Mouse (Mus musculus) heart, embryonic 11.5 days (tissue): ENCODE results near the gene Mark2. TPM values are rescaled to one million over a fixed set of nuclear protein-coding genes. Genes with fewer than 3 reads are reported as not detected.

Experiments used
- ATAC-seq: fragments of 200-750 bp; cut with Nextera tagmentation; replicated peaks from 2 replicates; pipeline ENCODE4 v1.8.0; 2017; ENCODE audit warnings: moderate library complexity; ENCODE audit not compliant: insufficient number of reproducible peaks, low FRiP score, low TSS enrichment
- H3K27ac ChIP-seq: fragments of 300-500 bp; sonication (generic); 2 replicates; pipeline ENCODE4 v1.5.1; 2014; ENCODE audit warnings: mild to moderate bottlenecking, low read depth, low read length
- H3K27me3 ChIP-seq: fragments of 300-500 bp; sonication (generic); 2 replicates; pipeline ENCODE4 v1.6.1; 2014; ENCODE audit warnings: mild to moderate bottlenecking, low read length, mixed read lengths; ENCODE audit not compliant: control insufficient read depth, insufficient read depth
- H3K36me3 ChIP-seq: fragments of 300-500 bp; sonication (generic); 2 replicates; pipeline ENCODE4 v1.6.1; 2014; ENCODE audit warnings: mild to moderate bottlenecking, low read length, moderate library complexity, mixed read lengths; ENCODE audit not compliant: control insufficient read depth, insufficient read depth
- H3K4me1 ChIP-seq: fragments of 300-500 bp; sonication (generic); 2 replicates; pipeline ENCODE4 v1.6.1; 2014; ENCODE audit warnings: low read length; ENCODE audit not compliant: control insufficient read depth, insufficient read depth
- H3K4me2 ChIP-seq: fragments of 300-500 bp; sonication (generic); 2 replicates; pipeline ENCODE4 v1.6.1; 2014; ENCODE audit warnings: mild to moderate bottlenecking, moderate library complexity
- H3K4me3 ChIP-seq: fragments of 300-500 bp; sonication (generic); 2 replicates; pipeline ENCODE4 v1.5.1; 2014; ENCODE audit warnings: low read depth, low read length
- H3K9ac ChIP-seq: fragments of 300-500 bp; sonication (generic); 2 replicates; pipeline ENCODE4 v1.6.1; 2014; ENCODE audit warnings: mild to moderate bottlenecking, low read depth, low read length, moderate library complexity
- H3K9me3 ChIP-seq: fragments of 300-500 bp; sonication (generic); replicated peaks from 2 replicates; pipeline ENCODE4 v1.6.1; 2016; ENCODE audit warnings: low read length; ENCODE audit not compliant: control insufficient read depth
- WGBS: fragments of 180-500 bp; shearing (Covaris S2); extraction: QIAGEN DNeasy Blood & Tissue Kit; methylation state at CpG from one replicate; pipeline ENCODE4 v1.1.7; 2014; ENCODE audit not compliant: insufficient replicate concordance; 5-methylcytosine and 5-hydroxymethylcytosine counted together
- polyA plus RNA-seq: library from polyadenylated mRNA; unstranded; fragments of >200 nt; fragmentation: Nextera tagmentation; extraction: Ambion mirVana; gene quantifications from 2 replicates; pipeline ENCODE4 v1.2.1, GENCODE M21; 2014

Gene Mark2
- polyA plus RNA-seq, 1 experiment from 2014 or later = 34.5 TPM

DNA sequence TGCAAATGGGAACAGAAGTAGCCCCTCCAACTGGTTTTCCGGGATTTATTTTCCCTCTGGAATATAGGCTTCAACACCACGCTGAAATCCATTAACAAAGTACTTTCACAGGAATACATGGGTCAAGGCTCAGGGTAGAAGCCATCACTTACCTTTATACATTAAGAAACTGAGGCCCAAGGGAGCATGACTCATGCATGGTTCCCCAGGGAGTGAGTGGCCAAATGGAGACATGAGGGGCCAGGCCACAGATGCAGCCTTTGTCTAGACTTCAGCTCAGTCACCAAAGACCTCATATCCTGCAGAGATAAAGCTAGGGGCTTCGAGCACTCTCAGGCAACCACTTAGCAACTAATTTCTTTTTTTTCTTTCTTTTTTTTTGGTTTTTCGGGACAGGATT lies 104.9 kb downstream of the Mark2 start:
- Histone ChIP-seq H3K9me3 (no peaks in the 10 kb centered on the region; the same call in 1 of the 2 replicates), H3K4me2 (no peak overlapping the region), H3K27ac (no peak overlapping the region), H3K9ac (no peak overlapping the region), H3K4me1 (peaks cover 9% of the 10 kb centered on the region), H3K4me3 (no peak overlapping the region), H3K36me3 (peaks cover 17% of the 10 kb centered on the region), H3K27me3 (no peaks in the 10 kb centered on the region)
- no peak for ATAC-seq
- WGBS = 85% methylated on average over 4 of the region's 4 CpGs

DNA sequence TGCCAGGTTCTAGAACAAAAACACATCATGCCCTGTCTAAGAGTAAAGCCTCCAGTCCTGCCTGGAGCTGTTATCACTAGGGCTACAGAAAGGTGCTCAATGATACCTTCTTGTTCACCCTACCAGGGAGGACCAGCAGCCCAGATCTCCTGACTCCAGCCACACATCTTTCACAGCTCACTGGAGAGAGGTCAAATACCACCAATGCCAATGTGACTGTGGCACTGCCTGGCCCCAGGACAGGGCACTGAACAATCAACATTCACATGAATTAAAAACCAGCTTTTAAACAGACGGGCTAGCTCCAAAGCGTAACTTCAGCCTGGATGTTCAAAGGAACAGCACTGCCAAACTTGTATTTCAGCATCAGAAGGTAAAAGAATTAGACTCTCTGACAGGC lies 105.6 kb downstream of the Mark2 start:
- WGBS = 97% methylated on average over 2 of the region's 2 CpGs
- no peak for ATAC-seq
- Histone ChIP-seq H3K27ac (no peak overlapping the region), H3K4me1 (peaks cover 9% of the 10 kb centered on the region), H3K9ac (no peak overlapping the region), H3K4me2 (no peak overlapping the region), H3K27me3 (no peaks in the 10 kb centered on the region), H3K4me3 (no peak overlapping the region), H3K9me3 (no peaks in the 10 kb centered on the region; the same call in 1 of the 2 replicates), H3K36me3 (peaks cover 17% of the 10 kb centered on the region)

DNA sequence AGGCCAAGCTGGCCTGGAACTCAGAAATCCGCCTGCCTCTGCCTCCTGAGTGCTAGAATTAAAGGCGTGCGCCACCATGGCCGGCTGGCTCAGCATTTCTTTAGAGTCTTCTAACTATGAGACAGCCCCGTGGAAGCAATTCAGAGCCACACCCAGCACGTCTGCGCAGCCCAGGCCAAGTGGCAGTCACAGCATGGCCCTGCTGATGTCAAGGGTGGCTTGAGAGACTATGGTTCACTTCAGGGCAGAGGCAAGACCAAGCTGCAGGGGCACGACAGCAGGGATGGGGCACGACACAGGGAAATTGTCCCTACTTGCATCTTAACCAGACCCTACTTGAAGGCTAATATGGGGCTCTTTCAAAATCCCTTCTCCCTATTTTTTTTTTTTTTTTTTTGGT lies 106.2 kb downstream of the Mark2 start:
- Histone ChIP-seq H3K4me1 (peaks cover 9% of the 10 kb centered on the region), H3K4me3 (no peak overlapping the region), H3K27me3 (no peaks in the 10 kb centered on the region), H3K9me3 (no peaks in the 10 kb centered on the region; the same call in 1 of the 2 replicates), H3K9ac (no peak overlapping the region), H3K36me3 (peaks cover 17% of the 10 kb centered on the region), H3K27ac (no peak overlapping the region), H3K4me2 (no peak overlapping the region)
- WGBS = 90% methylated on average over 9 of the region's 9 CpGs
- ATAC-seq = no peak

DNA sequence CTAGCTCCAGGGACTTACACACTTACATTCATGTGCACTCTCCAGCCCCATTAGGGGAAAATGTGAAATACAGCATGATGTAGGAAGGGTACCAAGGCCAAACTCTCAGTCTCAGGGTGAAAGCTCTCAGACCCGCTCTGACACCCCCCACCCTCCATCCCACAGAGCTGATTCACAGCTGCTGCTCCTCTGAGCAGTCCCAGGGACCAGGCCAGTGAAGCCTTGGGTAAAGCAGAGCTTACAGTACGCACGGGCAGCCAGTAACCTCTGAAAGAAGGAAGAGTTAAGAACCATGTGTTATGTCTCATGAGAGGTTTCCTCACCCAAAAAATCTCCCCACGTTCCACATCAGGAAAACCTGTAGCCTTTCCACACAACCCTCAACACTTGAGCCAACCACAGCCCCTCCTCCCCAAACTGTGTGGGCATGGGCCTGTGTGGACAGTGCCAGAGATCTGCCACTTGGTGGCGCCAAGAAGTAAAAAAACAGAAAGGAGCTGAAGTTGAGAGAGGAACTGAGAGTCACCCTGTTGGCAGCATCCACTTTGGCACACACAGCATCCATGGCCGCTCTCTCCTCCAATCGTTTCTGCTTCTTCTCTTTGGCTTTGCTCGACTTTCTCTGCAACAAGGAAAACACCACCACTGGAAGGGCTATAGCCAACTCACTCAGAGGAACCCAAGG lies 107.0 kb downstream of the Mark2 start:
- 0 out of 2 replicates have a peak, but pooled peaks have one; percentile 39 for ATAC-seq

DNA sequence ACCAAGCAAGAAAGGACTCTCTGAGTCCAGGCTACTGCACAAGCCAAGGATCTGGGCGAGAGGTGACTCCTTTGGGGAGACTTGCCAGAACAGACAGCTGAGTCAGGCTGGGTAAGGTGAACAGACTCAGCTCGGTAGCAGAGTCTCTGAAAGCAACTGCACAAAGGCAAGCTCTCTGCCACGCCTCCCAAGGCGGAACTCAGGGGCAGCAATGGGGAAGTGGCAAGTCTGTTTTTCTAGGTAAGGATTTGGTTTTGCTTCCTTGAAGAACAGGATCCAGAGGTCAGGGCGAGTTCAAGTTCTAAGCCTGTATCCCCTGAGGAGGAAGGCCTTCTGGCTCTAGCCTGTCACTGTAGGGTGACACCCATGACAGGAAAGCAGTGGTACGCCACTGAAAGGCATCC lies 115.1 kb downstream of the Mark2 start:
- H3K4me1 ChIP-seq = no peaks in the 10 kb centered on the region
- H3K4me3 ChIP-seq = no peak overlapping the region
- H3K27ac ChIP-seq = no peak overlapping the region
- H3K9me3 ChIP-seq = no peaks in the 10 kb centered on the region
- no peak overlapping the region for H3K4me2 ChIP-seq
- peaks cover 19% of the 10 kb centered on the region for H3K36me3 ChIP-seq
- H3K9ac ChIP-seq = no peak overlapping the region
- WGBS = 80% methylated on average over 6 of the region's 6 CpGs
- no peak for ATAC-seq
- H3K27me3 ChIP-seq = no peaks in the 10 kb centered on the region

More for the DNA sequence above, 107.0 kb downstream of the Mark2 start:
- no peak overlapping the region for H3K4me2 ChIP-seq
- no peak overlapping the region for H3K4me3 ChIP-seq
- peaks cover 3% of the 10 kb centered on the region for H3K4me1 ChIP-seq
- H3K27ac ChIP-seq = no peak overlapping the region
- H3K9me3 ChIP-seq = no peaks in the 10 kb centered on the region; the same call in 1 of the 2 replicates
- no peak overlapping the region for H3K9ac ChIP-seq
- WGBS = 69% methylated on average over 8 of the region's 8 CpGs
- no peaks in the 10 kb centered on the region for H3K27me3 ChIP-seq
- H3K36me3 ChIP-seq = peaks cover 18% of the 10 kb centered on the region

Other genes with a start within 250 kb of the Mark2 start
- gene Flrt1, start 236.1 kb downstream of the Mark2 start, polyA plus RNA-seq = 0.79 and 0.97 TPM in 2 replicates
- 172 and 186 TPM in 2 replicates for gene Otub1, start 135.5 kb downstream of the Mark2 start, polyA plus RNA-seq
- gene Cox8a, start 124.2 kb downstream of the Mark2 start, polyA plus RNA-seq = 1,752 and 1,771 TPM in 2 replicates
- gene Naa40, start 100.7 kb downstream of the Mark2 start, polyA plus RNA-seq = 62.1 and 68.6 TPM in 2 replicates
- 8.4 and 9.5 TPM in 2 replicates for gene Rcor2, start 74.5 kb downstream of the Mark2 start, polyA plus RNA-seq
- gene Spindoc, start 41.1 kb upstream of the Mark2 start, polyA plus RNA-seq = 11.9 and 26.6 TPM in 2 replicates
- 4.6 and 4.7 TPM in 2 replicates for gene 2700081O15Rik, start 75.8 kb upstream of the Mark2 start, polyA plus RNA-seq
- 101 and 117 TPM in 2 replicates for gene Rtn3, start 141.4 kb upstream of the Mark2 start, polyA plus RNA-seq
- 8.9 and 9.5 TPM in 2 replicates for gene Atl3, start 152.2 kb upstream of the Mark2 start, polyA plus RNA-seq
- 42.5 and 46.7 TPM in 2 replicates for gene Pla2g16, start 215.6 kb upstream of the Mark2 start, polyA plus RNA-seq